Mouse (Mus musculus) left cerebral cortex, postnatal 14 days (tissue): ENCODE data around the gene Nudt2. TPM values are rescaled to one million over a fixed set of nuclear protein-coding genes. Genes with fewer than 3 reads are reported as not detected.
"Not testable (repeated sequence)": the region's sequence is repeated elsewhere in the genome, so short reads cannot be mapped to it uniquely, and the experiment has no call there.

Experiments
- DNase-seq, 2 experiments: peaks; one replicate each; pipeline ENCODE4 v3.0.0; 2021 to 2022; ENCODE audit warnings: low spot score in 2 of 2, mixed read lengths in 1 of 2
- intact Hi-C: fragments of 180-260 bp; cut with DNase I; formaldehyde crosslinking; loops from one replicate; pipeline ENCODE4 v1.15.1; 2025
- long read RNA-seq, 2 experiments: library from polyadenylated mRNA; stranded (forward); transcript quantifications; one replicate each; pipeline ENCODE4 v2.0.0; 2021
- total RNA-seq, 2 experiments: library from RNA; stranded (reverse); gene quantifications; 2 replicates each; pipeline ENCODE4 v1.2.3; 2021

The Nudt2 gene
- 10 to 100 TPM; 24.5 to 31.0 TPM for total RNA-seq
- long read RNA-seq, experiment 1, transcript Nudt2-201 (3 exons, 845 nt) = major isoform, 14 of 16 reads
- long read RNA-seq, experiment 1, partial matches to known transcripts = 1 of 16 reads
- long read RNA-seq, experiment 1, other reads (novel, unspliced or antisense) = 1 of 16 reads
- long read RNA-seq, experiment 2, transcript Nudt2-201 (3 exons, 845 nt) = major isoform, 9 of 11 reads
- long read RNA-seq, experiment 2, partial matches to known transcripts = 0 of 11 reads
- long read RNA-seq, experiment 2, other reads (novel, unspliced or antisense) = 2 of 11 reads

DNA sequence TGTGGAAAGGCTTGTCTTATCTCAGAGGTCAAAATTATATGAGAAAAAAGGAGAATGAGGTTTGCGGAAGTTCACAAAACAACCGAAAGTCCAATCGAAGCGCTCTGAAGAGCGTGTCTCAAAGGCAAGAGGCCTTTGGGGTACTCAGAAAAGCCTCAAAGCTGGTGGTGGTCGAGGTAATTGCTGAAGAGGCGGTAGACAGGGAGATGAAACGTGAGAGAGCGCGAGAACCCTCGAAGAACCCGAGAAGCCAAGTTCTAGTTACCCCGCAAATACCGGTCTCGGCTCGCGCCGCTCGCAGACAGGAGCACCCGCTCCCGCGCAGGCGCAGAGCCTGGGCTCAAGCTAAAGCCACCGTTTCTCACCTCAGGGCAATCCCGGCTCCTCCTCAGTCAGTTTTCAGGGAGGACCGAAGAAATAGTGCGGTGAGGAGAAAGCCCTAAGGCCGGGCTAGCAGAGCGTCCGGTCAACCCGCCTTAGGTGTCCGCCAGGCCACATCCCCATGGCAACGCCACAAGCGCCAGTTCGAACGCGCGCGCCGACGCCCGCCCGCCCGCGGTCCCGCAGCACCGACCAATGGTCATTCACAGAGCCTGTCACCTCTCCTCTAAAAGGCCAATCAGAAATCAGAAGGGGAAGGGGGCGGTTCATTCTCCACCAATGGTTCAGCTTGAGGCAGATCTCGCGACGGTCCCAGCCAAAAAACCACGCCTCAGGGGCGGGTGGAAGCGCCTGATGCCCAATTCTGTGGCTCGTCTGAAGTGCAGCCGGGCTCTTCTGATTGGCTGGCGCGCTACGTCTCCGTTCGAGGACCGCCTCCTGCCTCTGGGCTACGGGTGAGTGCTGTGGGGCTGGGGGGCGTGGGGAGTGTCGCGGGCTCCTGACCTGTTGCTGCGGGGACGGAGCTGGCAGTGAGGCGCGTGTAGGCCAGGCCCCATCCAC lies at the start of gene Nudt2, which contains the start of gene Kif24:
Gene Nudt2 (plus strand): TSS at position 807 of the 942 bp plus-strand sequence.
Gene Kif24 (minus strand): TSS at position 543 of the 942 bp plus-strand sequence.
- peak; percentile 98 to 99 for DNase-seq
- intact Hi-C loops = loop anchor here (5.0 kb wide), 3 partner anchors 43 to 148 kb away; partner anchors contain the start of genes Dnaic1 and Fam219a

GRCm38 (mm10) chr4:41416966-41417365 lies 48.0 kb upstream of the Nudt2 start:
- intact Hi-C loops = no loop called here
- DNase-seq = no peak

GRCm38 (mm10) chr4:41438931-41439330 lies 26.0 kb upstream of the Nudt2 start:
- intact Hi-C loops = no loop called here
- no peak for DNase-seq

DNA sequence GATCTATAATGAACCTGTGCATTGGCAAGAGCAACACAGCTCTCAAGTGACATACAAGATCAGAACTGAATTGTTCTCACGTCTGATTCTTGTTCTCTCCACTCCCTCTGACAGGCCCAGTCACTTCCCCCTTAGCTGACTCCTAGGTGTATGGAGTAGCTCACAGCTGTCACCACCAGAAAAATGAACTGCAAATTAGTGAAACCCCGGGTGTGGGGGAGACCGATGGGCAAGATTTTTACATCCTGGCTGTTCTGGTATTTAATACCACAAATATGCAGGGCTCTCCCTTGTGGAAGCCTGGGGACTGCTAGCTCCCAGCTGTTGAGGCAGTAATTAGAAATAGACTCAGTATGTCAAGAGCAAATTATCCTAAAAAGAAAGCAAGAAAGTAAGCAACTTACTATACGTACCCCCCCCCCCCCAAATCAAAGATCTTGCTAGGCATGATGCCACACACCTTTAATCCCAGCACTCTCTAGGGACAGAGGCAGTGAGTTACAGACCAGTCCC lies 22.1 kb upstream of the Nudt2 start:
- no peak for DNase-seq
- intact Hi-C loops = no loop called here

GRCm38 (mm10) chr4:41447595-41447994 lies 17.4 kb upstream of the Nudt2 start:
- intact Hi-C loops = no loop called here
- DNase-seq = no peak

GRCm38 (mm10) chr4:41460690-41461089 lies 4.3 kb upstream of the Nudt2 start:
- intact Hi-C loops = no loop called here
- DNase-seq = no peak

GRCm38 (mm10) chr4:41463051-41463738 lies 1.8 kb upstream of the Nudt2 start:
- DNase-seq, intact Hi-C loops: not testable (repeated sequence)

DNA sequence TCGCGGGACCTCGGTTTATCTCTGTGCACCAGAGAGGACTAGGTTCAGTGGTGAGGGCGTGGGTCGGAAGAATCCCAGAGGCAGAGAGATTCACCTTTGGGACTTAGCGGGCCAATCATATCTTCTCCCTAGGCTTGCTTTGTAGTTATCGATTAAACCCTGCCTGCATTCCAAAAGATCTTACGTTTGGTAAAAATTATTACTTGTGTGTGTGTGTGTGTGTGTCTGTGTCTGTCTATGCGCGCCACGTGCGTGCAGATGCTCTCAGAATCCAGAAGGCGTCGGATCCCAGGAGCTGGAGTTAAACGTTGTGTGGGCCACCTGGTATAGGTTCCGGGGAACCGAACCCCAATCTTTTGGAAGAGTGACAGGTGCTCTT lies 325 bp downstream of the Nudt2 start:
- intact Hi-C loops = loop anchor here (5.0 kb wide), 3 partner anchors 42 to 147 kb away; partner anchors contain the start of genes Dnaic1 and Fam219a
- peak; percentile 22 to 28 for DNase-seq

GRCm38 (mm10) chr4:41468396-41469080 lies 3.6 kb downstream of the Nudt2 start:
- intact Hi-C loops = loop anchor here (2.0 to 5.0 kb wide), 4 partner anchors 39 to 240 kb away; partner anchors contain the start of genes Dnaic1 and Fam219a

DNA sequence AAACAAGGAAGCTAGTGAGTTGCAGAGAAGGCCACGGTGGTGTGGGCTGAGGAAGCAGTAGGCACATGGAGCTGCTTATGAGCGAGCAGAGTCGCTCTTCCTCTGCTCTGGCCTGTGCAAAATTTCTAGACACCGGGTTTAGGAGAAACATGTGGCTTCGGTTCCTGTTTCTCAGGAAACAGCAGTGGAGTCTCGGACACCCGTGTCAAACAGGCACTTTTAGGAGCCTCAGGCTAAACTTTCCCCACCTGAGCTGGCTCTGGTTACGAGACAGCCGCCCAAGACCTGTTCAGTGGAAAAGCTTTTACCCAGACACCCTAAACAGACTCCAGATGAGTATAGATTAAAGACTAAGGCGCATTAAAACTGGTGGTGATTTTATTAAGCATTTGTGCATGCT lies 4.2 kb downstream of the Nudt2 start:
- no peak for DNase-seq
- intact Hi-C loops = loop anchor here (2.0 to 5.0 kb wide), 4 partner anchors 38 to 240 kb away; partner anchors contain the start of genes Dnaic1 and Fam219a

More at GRCm38 (mm10) chr4:41468396-41469080, 3.6 kb downstream of the Nudt2 start:
- peak; percentile 56 to 74 for DNase-seq

DNA sequence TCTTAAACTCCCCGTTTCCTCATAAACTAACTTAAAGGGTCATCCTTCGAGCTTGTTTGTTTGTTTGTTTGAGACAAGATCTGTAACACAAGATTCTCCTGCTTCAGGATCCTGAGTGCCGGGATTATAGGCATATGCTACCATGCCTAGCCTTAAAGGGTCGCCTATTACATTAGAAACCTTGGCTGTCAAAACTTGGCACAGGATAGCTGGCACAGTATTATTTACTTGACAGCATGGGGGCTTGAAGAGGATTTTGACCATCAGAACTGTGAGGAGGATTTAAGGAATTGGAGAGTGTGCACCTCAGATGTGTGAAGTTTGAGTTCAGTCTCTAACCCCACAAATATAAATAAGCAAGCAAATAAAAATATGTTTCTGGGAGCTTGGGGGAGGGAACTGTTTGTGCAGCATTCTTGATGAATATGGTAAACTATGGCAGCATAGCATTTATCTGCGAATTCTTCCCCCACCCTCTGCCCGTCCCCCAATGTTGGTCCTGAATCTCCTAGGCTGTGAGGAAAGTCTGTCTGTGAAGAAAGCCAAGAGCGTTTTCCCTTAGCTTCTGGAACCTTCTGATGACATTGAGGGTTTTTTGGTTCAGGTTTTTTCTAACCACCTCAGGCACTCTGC lies 5.2 kb downstream of the Nudt2 start:
- no peak for DNase-seq
- intact Hi-C loops = no loop called here

DNA sequence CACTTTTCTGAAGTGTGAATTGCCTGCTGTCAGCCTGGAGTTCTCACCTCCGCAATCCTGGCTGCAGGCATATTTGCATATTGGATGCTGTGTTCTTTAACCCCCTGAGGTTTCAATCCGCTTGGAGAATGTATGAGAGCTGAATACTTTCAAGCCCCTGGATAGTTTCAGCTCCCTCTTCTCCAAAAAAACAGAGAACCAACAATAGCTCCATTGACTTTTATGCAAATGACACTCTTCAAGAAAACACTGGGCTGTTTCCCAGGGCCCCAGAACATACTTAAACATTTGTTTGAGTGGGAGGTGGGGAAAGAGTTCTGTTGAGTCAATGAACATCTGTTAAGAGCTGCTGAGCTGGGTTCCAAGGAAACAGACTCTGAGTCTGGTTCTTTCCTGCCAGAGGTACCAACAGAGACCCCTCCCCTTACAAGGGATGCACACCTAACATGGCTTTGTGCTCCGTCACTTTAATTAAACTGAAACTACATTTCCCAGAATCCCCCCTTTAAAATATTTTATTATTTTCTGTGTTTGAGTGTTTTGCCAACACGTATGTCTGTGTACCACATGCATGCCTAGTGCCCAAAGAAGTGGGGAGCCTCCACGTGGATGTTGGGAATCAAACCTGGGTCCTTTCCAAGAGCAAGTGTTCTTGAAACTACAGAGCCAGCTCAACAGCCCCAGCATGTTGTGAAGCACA lies 5.9 kb downstream of the Nudt2 start:
- DNase-seq = peak; percentile 58 to 87
- intact Hi-C loops = no loop called here

GRCm38 (mm10) chr4:41471384-41471689 lies 6.4 kb downstream of the Nudt2 start:
- DNase-seq = no peak
- intact Hi-C loops = no loop called here

DNA sequence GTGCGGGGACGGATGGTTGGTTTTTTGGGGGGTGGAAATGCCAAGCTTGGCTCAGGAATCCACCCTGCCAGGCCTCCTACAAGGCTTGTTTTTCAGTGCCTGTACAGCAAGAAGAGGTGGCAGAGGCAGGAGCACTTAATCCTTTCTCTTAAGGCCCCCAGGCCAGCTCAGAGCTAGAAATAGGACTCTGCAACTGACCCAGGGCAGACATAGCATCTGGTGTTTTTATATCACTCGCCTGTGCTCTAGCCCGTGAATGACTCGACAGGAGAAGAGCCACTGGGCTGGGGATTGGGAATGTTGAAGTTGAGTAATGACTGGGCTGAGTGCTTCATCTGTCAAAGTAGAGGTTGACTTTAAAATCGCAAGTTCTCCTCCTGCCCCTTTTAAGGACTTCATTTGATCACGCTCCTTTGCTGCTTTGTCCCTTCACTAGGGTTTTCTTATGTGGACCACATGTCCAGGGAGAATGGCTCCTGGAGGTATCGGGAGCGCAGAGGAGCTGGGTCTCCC lies 12.8 kb downstream of the Nudt2 start:
- DNase-seq = no peak
- intact Hi-C loops = no loop called here

- intact Hi-C loops = no loop called here
- no peak for DNase-seq
Measured at GRCm38 (mm10) chr4:41478751-41479455, 14.0 kb downstream of the Nudt2 start.

GRCm38 (mm10) chr4:41479456-41479804 lies 14.5 kb downstream of the Nudt2 start:
- no peak for DNase-seq
- intact Hi-C loops = no loop called here

- intact Hi-C loops = no loop called here
Measured at GRCm38 (mm10) chr4:41480254-41480653, 15.3 kb downstream of the Nudt2 start.

More at GRCm38 (mm10) chr4:41480254-41480653, 15.3 kb downstream of the Nudt2 start:
- DNase-seq = no peak
